Mouse (Mus musculus): ENCODE measurements around the gene Irf3. TPM values are rescaled to one million over a fixed set of nuclear protein-coding genes. Genes with fewer than 3 reads are reported as not detected.

Irf3 gene
- polyA plus RNA-seq, 1 experiment: 277 TPM

- H3K4me3 ChIP-seq (ENCODE audit: control insufficient read depth, insufficient read depth, low read length): peak overlapping the region; percentile 64
- WGBS: under 1% methylated on average over 29 of the region's 29 CpGs
These were observed 10.3 kb upstream of the Irf3 start for GRCm38 (mm10) chr7:44986879-44987718.

GRCm38 (mm10) chr7:44996672-44997071 is 776 bp upstream of the Irf3 start:
- no peak for DNase-seq
- peak overlapping the region; percentile 53 for H3K4me3 ChIP-seq (ENCODE audit: control insufficient read depth, insufficient read depth, low read length)
- no peak overlapping the region for H3K27ac ChIP-seq (ENCODE audit: control insufficient read depth, insufficient read depth, low read length)
- TF ChIP-seq CTCF (IDR thresholded peaks at IDR 0.05; ENCODE audit: borderline replicate concordance, control insufficient read depth, extremely low read depth, insufficient read depth, low read length, poor library complexity): no peak
- TF ChIP-seq POLR2A (IDR thresholded peaks at IDR 0.05; ENCODE audit: control insufficient read depth, extremely low read depth, insufficient read depth, low read length, poor library complexity): no peak
- 11% methylated on average over 10 of the region's 10 CpGs for WGBS
- H3K27me3 ChIP-seq (ENCODE audit: control insufficient read depth, insufficient read depth, low read length): no peaks in the 10 kb centered on the region
- peaks cover 21% of the 10 kb centered on the region for H3K36me3 ChIP-seq (ENCODE audit: control insufficient read depth, insufficient read depth, low read length)
- H3K4me1 ChIP-seq (replicated peaks; ENCODE audit: control insufficient read depth, insufficient read depth, low read length): peaks cover 20% of the 10 kb centered on the region

More at GRCm38 (mm10) chr7:44986879-44987718, 10.3 kb upstream of the Irf3 start:
- no peaks in the 10 kb centered on the region for H3K27me3 ChIP-seq (ENCODE audit: control insufficient read depth, insufficient read depth, low read length)
- peak overlapping the region; percentile 66 for H3K27ac ChIP-seq (ENCODE audit: control insufficient read depth, insufficient read depth, low read length)
- H3K36me3 ChIP-seq (ENCODE audit: control insufficient read depth, insufficient read depth, low read length): peaks cover 6% of the 10 kb centered on the region
- peaks cover 17% of the 10 kb centered on the region for H3K4me1 ChIP-seq (replicated peaks; ENCODE audit: control insufficient read depth, insufficient read depth, low read length)
- TF ChIP-seq POLR2A (IDR thresholded peaks at IDR 0.05; ENCODE audit: control insufficient read depth, extremely low read depth, insufficient read depth, low read length, poor library complexity) (no peak; the same call in 1 of the 2 replicates), CTCF (IDR thresholded peaks at IDR 0.05; ENCODE audit: borderline replicate concordance, control insufficient read depth, extremely low read depth, insufficient read depth, low read length, poor library complexity) (no peak)
- DNase-seq: no peak

DNA sequence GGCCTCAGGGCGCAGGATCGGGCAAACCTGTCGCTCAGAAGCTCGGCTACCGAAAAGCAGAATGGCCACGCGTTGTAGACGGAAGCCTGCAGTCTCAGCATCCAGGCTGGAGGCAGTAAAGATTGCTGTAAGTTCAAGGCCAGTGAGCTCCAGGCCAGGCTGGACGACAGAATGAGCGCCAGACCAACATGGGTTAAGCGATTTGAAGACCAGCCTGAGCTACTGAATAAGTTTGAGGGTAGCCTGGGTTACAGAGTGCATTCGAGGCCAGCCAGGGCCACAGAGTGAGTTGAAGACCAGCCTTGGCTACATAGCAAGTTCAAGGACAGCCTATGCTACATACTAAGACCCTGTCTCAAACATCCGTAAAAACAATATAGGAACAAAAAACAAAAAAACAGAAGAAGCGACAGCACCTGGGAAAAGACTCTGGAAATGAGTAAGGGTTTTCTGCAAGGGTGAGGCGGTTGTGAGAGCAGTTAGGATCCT is 536 bp downstream of the Irf3 start:
- Histone ChIP-seq H3K4me1 (replicated peaks; ENCODE audit: control insufficient read depth, insufficient read depth, low read length) (peaks cover 20% of the 10 kb centered on the region), H3K36me3 (ENCODE audit: control insufficient read depth, insufficient read depth, low read length) (peaks cover 32% of the 10 kb centered on the region), H3K27me3 (ENCODE audit: control insufficient read depth, insufficient read depth, low read length) (no peaks in the 10 kb centered on the region), H3K27ac (ENCODE audit: control insufficient read depth, insufficient read depth, low read length) (peak overlapping the region; percentile 81), H3K4me3 (ENCODE audit: control insufficient read depth, insufficient read depth, low read length) (peak overlapping the region; percentile 53)
- DNase-seq: no peak
- TF ChIP-seq CTCF (IDR thresholded peaks at IDR 0.05; ENCODE audit: borderline replicate concordance, control insufficient read depth, extremely low read depth, insufficient read depth, low read length, poor library complexity) (no peak), POLR2A (IDR thresholded peaks at IDR 0.05; ENCODE audit: control insufficient read depth, extremely low read depth, insufficient read depth, low read length, poor library complexity) (no peak)
- under 1% methylated on average over 15 of the region's 15 CpGs for WGBS

GRCm38 (mm10) chr7:44998501-44998955 is 1.1 kb downstream of the Irf3 start, which contains the start of gene Bcl2l12:
TSS of gene Bcl2l12 (minus strand) at chr7:44998712.
- Histone ChIP-seq H3K4me3 (ENCODE audit: control insufficient read depth, insufficient read depth, low read length) (peak within 1 kb of the TSS; percentile 53), H3K36me3 (ENCODE audit: control insufficient read depth, insufficient read depth, low read length) (peaks cover 37% of the 10 kb centered on the region), H3K27me3 (ENCODE audit: control insufficient read depth, insufficient read depth, low read length) (no peaks in the 10 kb centered on the region), H3K27ac (ENCODE audit: control insufficient read depth, insufficient read depth, low read length) (peak within 1 kb of the TSS; percentile 81), H3K4me1 (replicated peaks; ENCODE audit: control insufficient read depth, insufficient read depth, low read length) (peaks cover 20% of the 10 kb centered on the region)
- no peak for DNase-seq
- no peak for TF ChIP-seq POLR2A (IDR thresholded peaks at IDR 0.05; ENCODE audit: control insufficient read depth, extremely low read depth, insufficient read depth, low read length, poor library complexity)
- TF ChIP-seq CTCF (IDR thresholded peaks at IDR 0.05; ENCODE audit: borderline replicate concordance, control insufficient read depth, extremely low read depth, insufficient read depth, low read length, poor library complexity): no peak
- WGBS: under 1% methylated on average over 18 of the region's 18 CpGs

DNA sequence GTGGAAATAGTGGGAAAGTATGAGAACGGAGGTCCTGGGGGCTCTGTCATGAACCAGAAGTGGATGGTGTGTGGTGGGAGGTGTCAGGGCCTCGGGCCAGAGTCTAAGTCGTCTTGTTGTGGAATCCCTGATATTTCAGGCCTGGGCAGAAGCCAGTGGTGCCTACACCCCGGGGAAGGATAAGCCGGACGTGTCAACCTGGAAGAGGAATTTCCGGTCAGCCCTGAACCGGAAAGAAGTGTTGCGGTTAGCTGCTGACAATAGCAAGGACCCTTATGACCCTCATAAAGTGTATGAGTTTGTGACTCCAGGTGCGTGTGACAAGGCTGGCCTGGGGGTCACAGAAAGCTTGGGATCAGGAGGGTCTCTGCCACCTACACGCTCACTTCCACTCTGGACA is 2.3 kb downstream of the Irf3 start:
- peaks cover 20% of the 10 kb centered on the region for H3K4me1 ChIP-seq (replicated peaks; ENCODE audit: control insufficient read depth, insufficient read depth, low read length)
- no peaks in the 10 kb centered on the region for H3K27me3 ChIP-seq (ENCODE audit: control insufficient read depth, insufficient read depth, low read length)
- DNase-seq: no peak
- WGBS: 89% methylated on average over 11 of the region's 11 CpGs
- TF ChIP-seq CTCF (IDR thresholded peaks at IDR 0.05; ENCODE audit: borderline replicate concordance, control insufficient read depth, extremely low read depth, insufficient read depth, low read length, poor library complexity) (no peak), POLR2A (IDR thresholded peaks at IDR 0.05; ENCODE audit: control insufficient read depth, extremely low read depth, insufficient read depth, low read length, poor library complexity) (no peak)
- no peak overlapping the region for H3K4me3 ChIP-seq (ENCODE audit: control insufficient read depth, insufficient read depth, low read length)
- no peak overlapping the region for H3K27ac ChIP-seq (ENCODE audit: control insufficient read depth, insufficient read depth, low read length)
- H3K36me3 ChIP-seq (ENCODE audit: control insufficient read depth, insufficient read depth, low read length): peaks cover 41% of the 10 kb centered on the region

DNA sequence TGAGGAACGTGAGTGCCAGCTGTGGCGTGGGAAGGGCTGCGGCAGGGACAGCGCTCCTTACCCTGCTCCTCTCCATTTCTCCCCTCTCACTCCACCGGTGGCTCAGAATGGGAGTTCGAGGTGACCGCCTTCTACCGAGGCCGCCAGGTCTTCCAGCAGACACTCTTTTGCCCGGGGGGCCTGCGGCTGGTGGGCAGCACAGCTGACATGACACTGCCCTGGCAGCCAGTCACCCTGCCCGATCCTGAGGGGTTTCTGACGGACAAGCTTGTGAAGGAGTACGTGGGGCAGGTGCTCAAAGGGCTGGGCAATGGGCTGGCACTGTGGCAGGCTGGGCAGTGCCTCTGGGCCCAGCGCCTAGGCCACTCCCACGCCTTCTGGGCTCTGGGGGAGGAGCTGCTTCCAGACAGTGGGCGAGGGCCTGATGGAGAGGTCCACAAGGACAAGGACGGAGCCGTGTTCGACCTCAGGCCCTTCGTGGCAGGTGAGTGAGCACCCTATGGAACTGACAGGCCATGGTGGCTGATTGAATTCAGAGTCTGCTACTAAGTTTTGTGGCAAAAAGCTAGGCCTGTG is 3.2 kb downstream of the Irf3 start:
- Histone ChIP-seq H3K27me3 (ENCODE audit: control insufficient read depth, insufficient read depth, low read length) (no peaks in the 10 kb centered on the region), H3K27ac (ENCODE audit: control insufficient read depth, insufficient read depth, low read length) (no peak overlapping the region), H3K4me3 (ENCODE audit: control insufficient read depth, insufficient read depth, low read length) (no peak overlapping the region), H3K4me1 (replicated peaks; ENCODE audit: control insufficient read depth, insufficient read depth, low read length) (peaks cover 20% of the 10 kb centered on the region), H3K36me3 (ENCODE audit: control insufficient read depth, insufficient read depth, low read length) (peaks cover 41% of the 10 kb centered on the region)
- DNase-seq: no peak
- 94% methylated on average over 21 of the region's 21 CpGs for WGBS
- TF ChIP-seq CTCF (IDR thresholded peaks at IDR 0.05; ENCODE audit: borderline replicate concordance, control insufficient read depth, extremely low read depth, insufficient read depth, low read length, poor library complexity) (no peak; the same call in 1 of the 2 replicates), POLR2A (IDR thresholded peaks at IDR 0.05; ENCODE audit: control insufficient read depth, extremely low read depth, insufficient read depth, low read length, poor library complexity) (no peak)

Data from thymus, adult 2 months (tissue).